Mouse (Mus musculus) embryo, embryonic 11.5 days (tissue): ENCODE data around the gene Mgat5b.
A peak's percentile ranks its signal among the peaks of the same experiment; 100 is the strongest.

Experiments
- DNase-seq: peaks from one replicate; pipeline ENCODE4 v3.0.0-alpha.2; 2012; ENCODE audit warnings: low read depth, low spot score

Mgat5b gene

DNA sequence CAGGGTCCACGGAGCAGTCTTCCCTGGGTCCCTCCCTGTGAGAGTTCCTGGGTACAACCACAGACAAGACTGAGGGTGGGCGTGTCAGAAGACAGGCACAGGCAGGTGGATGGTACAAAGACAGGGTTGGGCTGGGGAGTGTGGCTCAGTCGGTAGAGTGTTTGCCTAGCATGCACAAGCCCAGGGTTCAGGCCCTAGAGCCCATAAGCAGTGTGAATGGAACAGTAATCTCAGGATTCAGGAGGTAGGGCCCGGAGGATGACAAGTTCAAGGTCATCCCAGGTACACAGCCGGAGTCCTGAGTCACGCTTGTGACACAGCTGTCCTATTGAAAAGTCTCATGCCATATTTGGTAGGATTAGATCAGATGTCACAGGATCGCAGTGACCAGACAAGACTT lies 55.7 kb downstream of the Mgat5b start:
- no peak for DNase-seq

- DNase-seq = no peak
Observed at GRCm38 (mm10) chr11:116980313-116980712, 61.6 kb downstream of the Mgat5b start.

DNA sequence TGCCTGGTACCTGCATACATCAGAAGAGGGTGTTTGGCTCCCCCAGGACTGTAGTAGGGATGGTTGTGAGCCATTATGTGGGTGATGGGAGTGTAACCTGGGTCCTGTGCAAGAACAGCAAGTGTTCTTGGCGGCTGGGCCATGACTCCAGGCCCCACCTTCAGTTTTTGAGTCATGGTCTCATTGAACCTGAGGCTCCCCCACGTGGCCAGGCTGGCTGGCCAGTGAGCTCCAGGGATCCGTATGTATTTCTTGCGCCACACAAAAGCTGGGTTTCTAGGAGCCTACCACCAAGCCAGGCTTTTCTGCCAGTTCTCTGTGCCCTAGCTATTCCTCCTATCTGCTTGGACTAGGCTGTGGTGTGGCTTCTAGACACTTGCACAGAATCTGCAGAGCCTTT lies 63.9 kb downstream of the Mgat5b start:
- DNase-seq = no peak

DNA sequence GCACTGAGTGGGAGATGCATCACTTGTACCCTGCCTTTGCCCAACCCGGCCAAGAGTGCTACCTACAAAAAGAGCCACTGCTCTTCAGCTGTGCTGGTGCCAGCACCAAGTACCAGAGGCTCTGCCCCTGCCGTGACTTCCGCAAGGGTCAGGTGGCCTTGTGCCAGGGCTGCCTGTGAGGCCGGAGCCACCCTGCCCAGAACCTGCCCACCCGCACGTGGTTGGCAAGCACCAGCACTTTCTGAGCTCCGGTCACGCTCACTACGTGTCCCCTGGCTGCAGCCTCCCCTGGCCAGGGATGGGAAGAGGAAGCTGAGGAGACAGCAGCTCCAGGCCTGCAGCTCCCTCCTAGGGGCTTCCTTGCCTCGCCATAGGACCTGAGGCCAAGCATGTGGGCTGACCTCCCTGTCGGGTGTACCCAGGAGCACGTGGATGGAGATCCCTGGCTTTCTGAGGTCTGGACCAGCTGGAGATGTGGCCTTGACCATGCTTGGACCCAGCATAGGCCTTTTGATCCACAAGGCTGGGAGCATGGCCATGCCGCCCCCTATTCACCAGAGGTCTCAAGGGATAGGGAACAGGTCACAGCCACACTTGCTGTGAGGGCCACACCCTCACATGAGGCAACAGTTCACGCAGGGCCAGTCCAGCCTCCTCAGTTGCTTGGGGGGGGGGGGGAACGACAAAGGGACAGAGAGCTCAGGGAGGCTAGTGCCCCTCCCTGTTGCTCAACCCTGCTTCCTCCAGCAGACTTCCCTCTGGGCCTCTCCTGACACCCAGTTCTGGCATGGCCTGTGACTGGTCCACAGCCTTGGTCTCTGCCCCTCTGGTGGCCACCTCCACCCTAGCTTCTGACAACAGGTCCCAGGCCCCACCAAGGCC lies 67.1 kb downstream of the Mgat5b start:
- DNase-seq = no peak

DNA sequence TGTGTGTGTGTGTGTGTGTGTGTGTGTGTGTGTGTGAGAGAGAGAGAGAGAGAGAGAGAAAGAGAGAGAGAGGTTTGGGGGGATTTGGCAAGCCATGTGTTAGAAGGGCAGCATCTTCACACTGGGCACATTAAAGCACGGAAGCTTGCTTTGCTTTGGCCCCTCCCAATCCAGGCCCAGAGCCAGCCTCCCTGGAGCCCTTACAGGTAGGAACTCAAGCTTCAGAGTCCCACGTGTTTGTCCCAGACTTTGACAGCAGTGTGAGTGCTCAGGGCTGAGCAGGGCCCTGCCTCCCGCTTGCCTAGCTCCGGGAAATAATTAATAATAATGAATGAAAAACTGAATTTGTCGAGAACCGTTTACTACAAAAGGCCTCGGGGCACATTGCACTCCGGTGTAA lies 69.5 kb downstream of the Mgat5b start:
- DNase-seq = no peak

DNA sequence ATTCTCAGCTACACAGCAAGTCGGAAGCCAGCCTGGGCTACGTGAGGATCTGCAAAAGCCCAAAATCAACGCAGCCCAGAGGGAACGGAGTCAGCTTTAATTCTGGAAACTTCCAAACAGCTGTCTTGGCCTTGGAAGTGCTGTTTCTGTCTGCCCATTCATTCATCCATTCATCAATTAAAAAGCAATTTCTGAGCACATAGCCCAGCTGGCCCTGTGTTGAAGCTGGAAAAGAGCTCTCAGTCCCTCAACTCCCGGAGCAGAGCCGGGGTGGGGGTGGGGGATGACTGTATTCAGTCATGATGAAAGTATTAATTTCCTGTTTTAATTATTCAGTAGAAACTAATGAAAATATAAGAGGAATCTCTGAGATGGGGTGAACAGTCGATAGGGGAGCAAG lies 71.6 kb downstream of the Mgat5b start:
- no peak for DNase-seq

- DNase-seq = no peak
Observed at GRCm38 (mm10) chr11:116991410-116991809, 72.7 kb downstream of the Mgat5b start.

DNA sequence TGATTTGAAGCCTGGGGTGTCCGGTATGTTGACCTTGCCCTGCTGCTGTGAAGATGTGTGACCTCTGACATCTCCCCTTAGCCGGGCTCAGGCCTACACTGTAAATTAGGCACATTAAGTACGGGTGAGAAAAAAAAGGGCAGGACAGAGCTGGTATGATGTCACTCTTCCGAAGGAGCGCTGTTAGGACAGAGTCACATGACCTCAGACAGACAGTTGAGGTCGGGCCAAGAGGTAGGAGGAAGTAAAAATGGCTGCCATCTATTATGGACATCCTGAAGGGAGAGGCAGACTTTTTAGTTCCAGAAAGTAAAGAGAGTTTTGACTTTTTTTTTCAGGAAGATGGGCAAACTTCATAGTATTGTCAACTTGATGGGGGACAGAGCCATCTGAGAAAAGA lies 73.3 kb downstream of the Mgat5b start:
- no peak for DNase-seq

DNA sequence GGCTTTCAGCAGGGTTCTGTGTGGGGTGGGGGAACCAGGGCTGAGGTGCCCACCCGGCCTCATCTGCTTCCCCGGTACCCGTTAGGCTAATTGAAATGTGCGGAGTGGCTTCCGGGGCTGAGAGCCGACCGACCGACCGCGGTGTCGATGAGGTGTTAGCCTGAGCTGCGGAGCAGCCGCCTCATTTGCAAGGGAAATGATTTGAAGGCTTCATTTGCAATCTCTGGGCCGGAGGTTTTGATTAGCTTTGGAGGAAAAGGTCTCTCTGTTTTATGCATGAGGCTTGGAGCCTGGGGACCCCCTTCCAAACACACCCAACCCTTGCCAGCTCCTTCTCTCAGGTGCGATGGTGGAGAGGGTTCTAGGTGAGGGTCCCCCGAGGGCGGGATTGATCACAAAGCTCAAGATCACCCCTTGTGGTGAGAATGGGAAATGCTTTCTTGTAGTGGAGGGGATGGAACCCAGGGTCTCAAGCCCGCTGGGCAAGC lies 75.5 kb downstream of the Mgat5b start:
- DNase-seq = no peak

GRCm38 (mm10) chr11:116996976-116997375 lies 78.3 kb downstream of the Mgat5b start:
- no peak for DNase-seq

DNA sequence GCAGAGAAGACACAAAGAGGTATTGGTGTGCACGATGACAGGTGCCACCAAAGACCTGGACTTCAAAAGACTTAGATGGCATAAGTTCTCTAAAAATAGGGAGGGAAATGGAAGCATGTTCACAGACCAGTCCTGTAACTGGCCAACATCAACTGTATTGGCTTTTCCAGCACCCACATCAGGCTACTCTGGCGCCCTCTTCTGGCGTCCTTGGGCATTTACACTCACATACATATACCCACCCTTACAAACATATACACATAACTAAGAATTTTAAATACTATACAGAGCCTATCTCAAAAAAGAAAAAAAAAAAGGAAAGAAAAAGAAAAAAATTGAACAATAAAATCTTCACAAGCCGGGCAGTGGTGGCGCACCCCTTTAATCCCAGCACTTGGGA lies 80.3 kb downstream of the Mgat5b start:
- no peak for DNase-seq

- DNase-seq = no peak
Observed at GRCm38 (mm10) chr11:117000219-117000618, 81.6 kb downstream of the Mgat5b start.

DNA sequence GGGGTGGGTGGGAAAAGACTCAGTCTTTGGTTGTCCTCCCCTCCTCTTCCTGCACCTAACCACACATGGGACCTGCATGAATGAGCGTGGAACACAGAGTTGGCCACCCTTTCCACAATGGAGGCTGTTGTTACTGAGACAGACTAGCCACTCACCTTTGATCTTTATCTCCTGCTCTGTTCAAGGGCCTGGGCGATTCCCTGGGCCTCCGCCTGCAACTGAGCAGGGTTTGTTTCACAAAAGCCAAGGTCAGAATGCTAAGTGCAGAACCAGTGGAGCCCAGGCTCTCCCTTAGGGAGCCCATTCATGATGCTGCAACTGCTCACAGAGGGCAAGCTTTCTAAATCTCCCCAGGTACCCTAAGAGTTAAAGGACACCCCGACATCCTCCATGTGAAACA lies 83.1 kb downstream of the Mgat5b start:
- no peak for DNase-seq

DNA sequence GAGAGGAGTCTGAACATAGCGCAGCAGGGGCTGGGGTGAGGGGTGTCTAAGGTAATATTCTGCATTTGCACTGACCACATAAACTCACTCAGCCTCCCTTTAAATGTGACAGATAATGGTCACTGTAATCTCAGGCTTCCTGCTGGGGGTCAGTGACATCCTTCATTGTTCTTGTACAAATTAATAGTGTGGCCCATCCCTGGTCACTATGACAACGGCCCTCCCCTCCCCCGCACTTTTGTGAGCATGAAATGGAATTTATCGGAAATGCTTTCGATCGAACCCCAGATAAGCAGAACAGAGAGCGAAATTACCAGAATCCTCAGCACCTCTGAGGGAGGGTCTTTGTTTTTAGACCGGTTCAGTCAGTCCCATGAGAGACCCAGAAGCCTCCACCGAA lies 84.8 kb downstream of the Mgat5b start:
- DNase-seq = no peak

- DNase-seq = no peak
Observed at GRCm38 (mm10) chr11:117004277-117004676, 85.6 kb downstream of the Mgat5b start.

DNA sequence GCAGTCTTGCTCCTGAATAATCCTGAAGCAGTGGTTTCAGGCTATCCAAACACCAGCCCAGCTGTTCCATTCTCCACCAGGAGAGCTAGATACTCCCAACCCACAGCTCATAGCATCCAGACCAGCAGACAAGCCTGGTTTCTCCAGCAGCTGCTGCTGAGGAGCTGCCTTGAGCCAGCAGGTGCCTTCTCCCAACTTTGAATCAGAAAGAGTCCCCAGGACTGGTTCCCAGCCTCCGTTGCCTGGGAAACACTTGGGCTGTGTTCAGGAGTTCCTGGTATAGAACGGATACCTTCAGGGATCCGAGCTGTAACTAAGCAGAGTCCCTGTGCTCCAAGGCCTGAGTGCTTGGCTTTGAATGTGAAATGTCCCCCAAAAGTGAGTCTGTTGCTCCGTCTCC lies 98.8 kb downstream of the Mgat5b start:
- DNase-seq = no peak

DNA sequence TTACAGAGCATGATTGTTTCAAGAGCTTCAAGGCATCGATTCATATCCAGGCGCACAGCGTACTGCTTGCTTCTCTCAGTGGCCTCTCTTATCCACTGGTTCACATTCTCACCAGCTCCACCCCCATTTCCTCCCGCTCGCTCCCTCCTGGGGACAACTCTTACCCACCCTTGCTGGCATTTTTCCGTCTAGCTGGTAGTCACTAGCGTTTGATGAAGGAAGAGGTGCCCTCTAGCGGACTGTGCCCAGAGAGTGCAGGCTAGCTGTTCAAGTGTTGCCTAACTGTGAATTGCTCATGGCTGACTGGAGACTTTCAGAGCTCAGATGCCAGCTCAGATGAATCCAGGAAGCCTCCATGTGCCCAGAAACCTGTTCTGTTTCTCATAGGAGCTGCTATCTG lies 99.7 kb downstream of the Mgat5b start:
- peak; percentile 84 for DNase-seq

GRCm38 (mm10) chr11:117021026-117021425 lies 102.4 kb downstream of the Mgat5b start:
- no peak for DNase-seq

- DNase-seq = no peak
Observed at GRCm38 (mm10) chr11:117023537-117023936, 104.9 kb downstream of the Mgat5b start.

DNA sequence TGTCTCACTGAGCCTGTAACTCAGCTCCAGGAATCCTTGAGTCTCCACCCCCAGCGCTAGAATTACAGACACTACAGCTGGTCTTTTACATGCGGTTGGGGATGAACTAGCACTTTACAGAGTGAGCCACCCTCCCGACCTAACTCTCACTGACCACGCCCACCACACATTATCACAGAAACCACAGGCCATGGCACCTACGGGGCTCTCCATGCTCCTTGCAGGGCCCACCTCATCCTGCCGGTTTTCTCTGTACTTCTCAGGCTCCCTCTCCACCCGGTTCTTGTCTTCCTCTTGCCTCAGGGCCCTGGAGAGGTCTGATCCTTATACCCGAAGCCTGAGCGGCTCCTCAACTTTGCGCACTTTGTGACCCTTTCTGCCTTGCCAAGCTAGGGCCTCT lies 109.0 kb downstream of the Mgat5b start:
- no peak for DNase-seq

DNA sequence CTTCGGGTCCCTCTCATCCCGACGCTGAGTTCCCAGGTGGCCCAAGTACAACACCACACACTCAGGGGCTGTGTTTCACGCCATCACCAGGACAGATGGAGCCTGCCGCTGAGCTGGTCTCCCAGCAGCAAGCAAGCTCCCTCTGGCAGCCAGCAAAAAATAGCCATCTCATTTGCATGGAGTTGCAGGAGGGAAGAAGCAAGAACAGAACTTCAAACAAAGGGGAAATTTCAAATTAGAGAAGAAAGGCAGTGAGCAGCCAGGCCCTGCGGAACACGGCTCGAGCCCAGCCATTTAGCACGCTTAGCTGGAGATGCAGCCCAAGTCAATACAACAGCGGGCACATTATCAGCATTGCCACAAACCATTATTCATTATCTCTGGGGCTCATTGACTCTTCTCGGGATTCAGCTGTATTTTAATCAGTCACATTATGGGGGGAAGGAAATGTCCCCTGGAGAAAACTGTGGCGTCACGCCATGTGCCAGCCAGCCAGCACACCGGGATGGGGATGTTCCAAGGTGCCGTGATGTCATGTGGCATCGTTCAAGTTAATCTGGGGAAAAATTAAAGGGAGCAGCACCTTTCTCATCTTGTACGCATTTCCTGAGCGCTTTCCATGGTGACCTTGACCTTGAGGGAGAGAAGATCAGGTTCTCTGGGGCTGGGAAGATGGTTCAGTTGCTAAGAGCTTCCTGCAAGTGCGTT lies 110.4 kb downstream of the Mgat5b start:
- DNase-seq = no peak

DNA sequence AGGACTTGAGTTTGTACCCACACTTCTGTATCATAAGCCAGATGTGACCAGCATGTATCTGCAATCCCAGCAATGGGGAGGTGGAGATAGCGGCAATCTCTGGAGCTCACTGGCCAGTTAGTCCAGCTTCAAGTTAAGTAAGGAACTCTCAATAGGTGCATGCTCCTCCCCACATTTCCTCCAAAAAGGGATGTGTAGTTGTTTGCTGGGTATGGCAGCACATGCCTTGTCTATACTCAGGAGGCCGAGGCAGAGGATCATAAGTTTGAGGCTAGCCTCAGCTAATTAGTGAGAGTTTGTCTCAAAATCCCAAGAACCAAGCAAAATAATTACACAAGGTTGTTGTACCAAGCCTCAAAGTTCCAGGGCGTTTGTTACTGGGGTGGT lies 110.9 kb downstream of the Mgat5b start:
- DNase-seq = no peak

DNA sequence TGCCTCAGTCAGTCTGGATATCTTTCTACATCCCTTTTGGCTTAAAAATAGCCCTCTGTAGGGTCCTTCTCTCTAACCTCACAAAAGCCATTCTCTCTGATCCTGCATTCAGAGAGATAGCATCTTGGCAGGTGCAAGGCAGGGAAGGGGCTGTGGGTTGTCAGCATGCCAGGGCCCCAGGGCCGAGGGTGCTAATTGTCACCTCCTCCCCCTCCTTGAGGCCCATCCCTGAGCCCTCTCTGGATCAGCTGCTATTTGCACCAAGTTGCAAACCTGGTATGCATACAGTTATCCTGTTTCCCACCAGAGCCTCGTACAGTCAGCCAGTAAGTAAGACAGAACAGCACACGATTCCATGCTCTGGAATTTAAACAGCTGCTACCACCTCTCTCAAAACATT lies 111.4 kb downstream of the Mgat5b start:
- no peak for DNase-seq
